Mouse (Mus musculus): ENCODE data around the gene Thy1.

DNA sequence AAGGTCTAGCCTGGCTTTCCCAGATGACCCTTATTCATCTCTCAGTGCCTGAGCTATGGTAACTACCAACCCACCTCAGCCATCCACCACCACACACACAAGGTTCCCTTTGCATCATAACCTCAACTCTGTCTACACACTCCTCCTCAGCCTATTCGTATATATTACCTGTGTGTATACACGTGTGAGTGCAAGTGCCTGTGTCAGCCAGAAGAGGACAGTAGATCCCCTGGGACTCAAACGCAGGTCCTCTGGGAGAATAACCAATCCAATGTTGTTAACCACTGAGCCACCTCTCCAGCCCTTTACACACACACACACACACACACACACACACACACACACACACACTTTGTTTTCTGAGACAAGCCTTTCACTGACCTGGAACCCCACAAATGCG lies 12.5 kb upstream of the Thy1 start:
- no peak for TF ChIP-seq CTCF (IDR thresholded peaks at IDR 0.05; ENCODE audit: control insufficient read depth, insufficient read depth, insufficient read length)
- TF ChIP-seq MAX (IDR thresholded peaks at IDR 0.05): no peak
- no peak for TF ChIP-seq MYOD1 (IDR thresholded peaks at IDR 0.05; ENCODE audit: control insufficient read depth, insufficient read length, low read depth)
- TF ChIP-seq USF1 (IDR thresholded peaks at IDR 0.05; ENCODE audit: low read depth): no peak
- no peak for TF ChIP-seq CEBPB (IDR thresholded peaks at IDR 0.05; ENCODE audit: low read depth)
